Mouse (Mus musculus): ENCODE measurements around the gene Vmn1r160. TPM values are rescaled to one million over a fixed set of nuclear protein-coding genes. Genes with fewer than 3 reads are reported as not detected.
"Not testable (repeated sequence)": the region's sequence is repeated elsewhere in the genome, so short reads cannot be mapped to it uniquely, and the experiment has no call there.

Gene Vmn1r160
- not detected in 2 replicates for polyA plus RNA-seq (2015; fragmentation: Nextera tagmentation; extraction: Ambion mirVana)

DNA sequence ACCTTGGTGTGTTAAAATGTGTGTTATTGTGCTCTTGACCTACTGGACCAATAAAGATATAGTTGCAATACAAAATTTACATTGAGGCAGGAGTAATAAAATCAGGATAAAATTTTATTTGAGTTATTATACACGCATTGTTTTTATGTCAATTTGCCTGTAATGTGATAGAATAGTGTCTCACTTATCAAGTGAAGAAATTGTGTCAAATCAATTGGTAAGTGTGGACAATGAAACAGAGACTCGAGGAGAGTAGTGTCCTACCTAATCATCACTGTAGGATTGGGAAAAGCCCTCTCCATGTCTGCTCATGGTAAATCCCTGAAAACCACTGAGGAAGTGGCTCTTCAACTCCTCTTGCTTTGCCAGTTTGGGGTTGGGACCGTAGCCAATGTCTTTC lies at the start of gene Vmn1r160:
TSS of gene Vmn1r160 (plus strand) at position 301 of the 400 bp plus-strand sequence.
- H3K27ac ChIP-seq (ENCODE audit: low read length); H3K36me3 ChIP-seq (ENCODE audit: control insufficient read depth, insufficient read depth, low read length); H3K9ac ChIP-seq (ENCODE audit: low read depth, low read length); H3K4me3 ChIP-seq (ENCODE audit: low read length); ATAC-seq; H3K27me3 ChIP-seq (replicated peaks; ENCODE audit: control insufficient read depth, insufficient read depth, low read length); H3K9me3 ChIP-seq (ENCODE audit: control insufficient read depth, low read length); H3K4me1 ChIP-seq (ENCODE audit: control insufficient read depth, insufficient read depth, low read length); H3K4me2 ChIP-seq (ENCODE audit: low read depth, low read length): not testable (repeated sequence)
- WGBS, result 42% methylated on average over 1 of the region's 3 CpGs

DNA sequence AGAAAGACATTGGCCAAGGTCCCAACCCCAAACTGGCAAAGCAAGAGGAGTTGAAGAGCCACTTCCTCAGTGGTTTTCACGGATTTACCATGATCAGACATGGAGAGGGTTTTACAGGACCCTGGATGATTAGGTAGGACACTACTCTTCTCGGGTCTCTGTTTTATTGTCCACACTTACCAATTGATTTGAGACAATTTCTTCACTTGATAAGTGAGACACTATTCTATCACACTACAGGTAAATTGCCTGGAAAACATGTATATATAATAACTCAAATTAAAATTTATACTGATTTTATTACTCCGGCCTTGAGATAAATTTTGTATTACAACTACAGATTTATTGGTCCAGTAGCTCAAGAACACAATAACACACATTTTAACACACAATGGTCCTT lies 27.5 kb upstream of the Vmn1r160 start, which contains the start of gene Vmn1r159:
TSS of gene Vmn1r159 (minus strand) at position 101 of the 400 bp plus-strand sequence.
- WGBS, result 59% methylated on average over 2 of the region's 3 CpGs
- not testable (repeated sequence) for H3K4me3 ChIP-seq (ENCODE audit: low read length); H3K27ac ChIP-seq (ENCODE audit: low read length); H3K27me3 ChIP-seq (replicated peaks; ENCODE audit: control insufficient read depth, insufficient read depth, low read length); H3K36me3 ChIP-seq (ENCODE audit: control insufficient read depth, insufficient read depth, low read length); H3K4me2 ChIP-seq (ENCODE audit: low read depth, low read length); ATAC-seq; H3K4me1 ChIP-seq (ENCODE audit: control insufficient read depth, insufficient read depth, low read length); H3K9me3 ChIP-seq (ENCODE audit: control insufficient read depth, low read length); H3K9ac ChIP-seq (ENCODE audit: low read depth, low read length)

Other genes with a start within 250 kb of the Vmn1r160 start
- gene Vmn1r155, start 213.2 kb upstream of the Vmn1r160 start, polyA plus RNA-seq (2015; fragmentation: Nextera tagmentation; extraction: Ambion mirVana), result not detected in 2 replicates
- gene Gm8693, start 178.9 kb upstream of the Vmn1r160 start, polyA plus RNA-seq (2015; fragmentation: Nextera tagmentation; extraction: Ambion mirVana), result not detected in 2 replicates
- not detected in 2 replicates for gene Gm4567, start 151.5 kb upstream of the Vmn1r160 start, polyA plus RNA-seq (2015; fragmentation: Nextera tagmentation; extraction: Ambion mirVana)
- gene Vmn1r157, start 109.5 kb upstream of the Vmn1r160 start, polyA plus RNA-seq (2015; fragmentation: Nextera tagmentation; extraction: Ambion mirVana), result not detected in 2 replicates
- gene Vmn1r158, start 80.4 kb upstream of the Vmn1r160 start, polyA plus RNA-seq (2015; fragmentation: Nextera tagmentation; extraction: Ambion mirVana), result not detected in 2 replicates
- not detected in 2 replicates for gene Vmn1r159, start 27.6 kb upstream of the Vmn1r160 start, polyA plus RNA-seq (2015; fragmentation: Nextera tagmentation; extraction: Ambion mirVana)
- gene Gm4214, start 113.4 kb downstream of the Vmn1r160 start, polyA plus RNA-seq (2015; fragmentation: Nextera tagmentation; extraction: Ambion mirVana), result not detected in 2 replicates
- not detected in 2 replicates for gene Gm4216, start 148.7 kb downstream of the Vmn1r160 start, polyA plus RNA-seq (2015; fragmentation: Nextera tagmentation; extraction: Ambion mirVana)
- not detected in 2 replicates for gene Vmn1r163, start 184.3 kb downstream of the Vmn1r160 start, polyA plus RNA-seq (2015; fragmentation: Nextera tagmentation; extraction: Ambion mirVana)
- not detected in 2 replicates for gene Gm8720, start 196.2 kb downstream of the Vmn1r160 start, polyA plus RNA-seq (2015; fragmentation: Nextera tagmentation; extraction: Ambion mirVana)

Data from intestine, embryonic 16.5 days (tissue).